Mouse (Mus musculus) gastrocnemius, postnatal 4 days (tissue): ENCODE data around the gene Vwf. TPM values are rescaled to one million over a fixed set of nuclear protein-coding genes. Genes with fewer than 3 reads are reported as not detected.

Experiments used
- DNase-seq, 2 experiments: peaks; one replicate each; pipeline ENCODE4 v3.0.0; 2021 to 2022; ENCODE audit warnings: low spot score in 2 of 2, mixed read lengths in 2 of 2
- total RNA-seq, 2 experiments: library from RNA; stranded (reverse); gene quantifications; 2 replicates each; pipeline ENCODE4 v1.2.3; 2021

The Vwf gene
- total RNA-seq, 2 experiments from 2014 or later, result 26.3 to 26.7 TPM

GRCm38 (mm10) chr6:125584266-125584665 is 37.7 kb downstream of the Vwf start:
- no peak for DNase-seq

- no peak for DNase-seq
Measured at GRCm38 (mm10) chr6:125585579-125585978, 39.0 kb downstream of the Vwf start.

- DNase-seq, result no peak
Measured at GRCm38 (mm10) chr6:125586042-125586566, 39.5 kb downstream of the Vwf start.

GRCm38 (mm10) chr6:125588241-125588640 is 41.7 kb downstream of the Vwf start:
- no peak for DNase-seq

- DNase-seq, result no peak
Measured at GRCm38 (mm10) chr6:125589075-125589474, 42.5 kb downstream of the Vwf start.

GRCm38 (mm10) chr6:125590056-125590455 is 43.5 kb downstream of the Vwf start:
- no peak for DNase-seq

GRCm38 (mm10) chr6:125590471-125590870 is 43.9 kb downstream of the Vwf start:
- DNase-seq, result no peak

- DNase-seq, result no peak
Measured at GRCm38 (mm10) chr6:125591652-125592385, 45.2 kb downstream of the Vwf start.

GRCm38 (mm10) chr6:125592536-125592935 is 46.0 kb downstream of the Vwf start:
- no peak for DNase-seq

- DNase-seq, result no peak
Measured at GRCm38 (mm10) chr6:125594311-125594710, 47.7 kb downstream of the Vwf start.

GRCm38 (mm10) chr6:125594825-125595224 is 48.3 kb downstream of the Vwf start:
- DNase-seq, result no peak

GRCm38 (mm10) chr6:125596701-125597318 is 50.2 kb downstream of the Vwf start:
- DNase-seq, result no peak

GRCm38 (mm10) chr6:125597716-125598115 is 51.1 kb downstream of the Vwf start:
- DNase-seq, result no peak

- peak; percentile 57 to 71 for DNase-seq
Measured at GRCm38 (mm10) chr6:125600036-125600558, 53.5 kb downstream of the Vwf start.

GRCm38 (mm10) chr6:125600669-125601068 is 54.1 kb downstream of the Vwf start:
- no peak for DNase-seq

GRCm38 (mm10) chr6:125601190-125601589 is 54.6 kb downstream of the Vwf start:
- no peak for DNase-seq

GRCm38 (mm10) chr6:125601748-125602147 is 55.2 kb downstream of the Vwf start:
- no peak for DNase-seq

- DNase-seq, result no peak
Measured at GRCm38 (mm10) chr6:125602354-125602753, 55.8 kb downstream of the Vwf start.

GRCm38 (mm10) chr6:125603234-125603633 is 56.7 kb downstream of the Vwf start:
- peak; percentile 84 to 91 for DNase-seq

GRCm38 (mm10) chr6:125603678-125604462 is 57.3 kb downstream of the Vwf start:
- DNase-seq, result no peak

- peak; percentile 42 to 70 for DNase-seq
Measured at GRCm38 (mm10) chr6:125604463-125605191, 58.1 kb downstream of the Vwf start.
